Mouse (Mus musculus): ENCODE results near the gene Rbm25. TPM values are rescaled to one million over a fixed set of nuclear protein-coding genes. Genes with fewer than 3 reads are reported as not detected.

Rbm25 gene
- total RNA-seq, 2 experiments from 2014 or later, result 123 to 148 TPM

DNA sequence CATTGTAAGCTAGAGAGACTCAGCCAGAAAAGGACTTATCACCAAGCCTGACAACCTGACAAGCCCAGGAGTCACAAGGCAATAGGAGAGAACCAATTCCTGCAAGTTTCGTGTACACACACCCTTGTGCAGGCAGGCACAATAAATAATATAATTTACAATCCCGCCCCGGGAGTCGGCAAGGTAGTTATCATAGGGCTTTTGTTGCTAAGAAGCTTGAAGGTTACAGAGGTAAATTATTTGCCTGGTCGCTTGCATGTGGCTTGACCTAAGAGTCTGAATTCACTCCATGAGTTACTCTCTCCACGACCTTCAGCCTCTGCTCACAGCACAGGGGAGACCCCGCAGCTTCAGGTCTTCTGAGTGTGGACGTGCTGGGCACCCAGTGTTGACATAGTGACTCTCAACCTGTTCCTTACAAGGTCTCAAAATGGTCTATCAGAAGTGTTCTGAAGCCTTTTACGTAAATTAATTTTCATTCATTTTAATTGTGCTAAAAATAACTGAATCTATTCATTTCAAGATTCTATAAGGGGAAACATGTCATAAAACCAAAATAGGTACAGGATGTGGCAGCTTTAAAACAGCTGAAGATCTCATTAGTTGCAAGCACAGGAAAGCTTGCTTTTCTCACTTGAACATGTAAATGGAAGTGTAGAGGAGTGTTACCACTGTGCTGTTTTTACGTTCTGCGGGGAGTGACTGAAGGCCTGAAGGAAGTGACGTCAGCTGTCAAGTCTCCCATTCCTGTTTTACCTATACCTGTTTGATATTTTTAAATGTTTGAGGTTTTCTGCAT, 95.7 kb downstream of the Rbm25 start:
- DNase-seq (ENCODE audit: low spot score in 2 of 2), result no peak

GRCm38 (mm10) chr12:83732225-83732624, 101.2 kb downstream of the Rbm25 start:
- no peak for DNase-seq (ENCODE audit: low spot score in 2 of 2)

Other genes with a start within 250 kb of the Rbm25 start
- gene Dpf3, start 143.5 kb upstream of the Rbm25 start, total RNA-seq (2021), result 10 to 100 TPM; 22.2 to 26.6 TPM
- 10 to 100 TPM; 28.8 to 36.3 TPM for gene Dcaf4, start 110.8 kb upstream of the Rbm25 start, total RNA-seq (2021)
- 10 to 100 TPM; 34.0 to 37.1 TPM for gene Zfyve1, start 34.0 kb upstream of the Rbm25 start, total RNA-seq (2021)
- gene Psen1, start 56.9 kb downstream of the Rbm25 start, total RNA-seq (2021), result 10 to 100 TPM; 58.1 to 68.1 TPM
- 1 to 10 TPM; 4.8 to 6.5 TPM for gene Papln, start 132.4 kb downstream of the Rbm25 start, total RNA-seq (2021)